Mouse (Mus musculus): ENCODE measurements around the gene Pxdc1. TPM values are rescaled to one million over a fixed set of nuclear protein-coding genes. Genes with fewer than 3 reads are reported as not detected.

The Pxdc1 gene
- polyA plus RNA-seq, 1 experiment = 13.8 TPM

DNA sequence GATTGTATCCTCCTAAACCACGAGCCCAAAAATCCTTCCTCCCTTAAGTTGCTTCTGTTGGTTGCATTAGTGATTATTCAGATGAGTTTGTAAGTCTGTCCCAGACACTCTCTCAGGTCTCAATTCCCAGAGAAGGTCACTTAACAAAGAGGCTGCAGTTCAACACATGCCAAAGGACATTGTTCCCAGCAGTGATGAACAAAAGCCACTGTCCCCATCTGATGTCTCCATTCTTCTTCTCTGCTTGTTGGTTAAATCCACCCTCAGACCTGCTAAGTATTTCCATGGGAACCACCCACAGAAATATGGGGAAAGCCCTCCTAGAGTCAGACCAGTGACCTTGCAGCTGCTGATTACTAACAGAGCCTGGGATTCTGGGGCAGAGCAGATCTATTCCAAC is 43.6 kb downstream of the Pxdc1 start:
- TF ChIP-seq POLR2AphosphoS2 (IDR thresholded peaks at IDR 0.05; ENCODE audit: insufficient read length, low read depth) = no peak
- no peak for TF ChIP-seq REST (IDR thresholded peaks at IDR 0.05; ENCODE audit: insufficient read depth, insufficient read length)
- TF ChIP-seq USF1 (IDR thresholded peaks at IDR 0.05; ENCODE audit: low read depth) = no peak
- no peak for TF ChIP-seq MYOG (IDR thresholded peaks at IDR 0.05; ENCODE audit: control insufficient read depth in 1 of 3, insufficient read depth in 1 of 3, insufficient read length in 2 of 3, low read depth in 2 of 3)
- TF ChIP-seq TCF3 (IDR thresholded peaks at IDR 0.05; ENCODE audit: insufficient read length, low read depth) = no peak
- no peak for TF ChIP-seq MYOD1 (IDR thresholded peaks at IDR 0.05; ENCODE audit: control insufficient read depth in 1 of 3, insufficient read length in 2 of 3, low read depth in 2 of 3)
- no peak for TF ChIP-seq POLR2A (IDR thresholded peaks at IDR 0.05; ENCODE audit: insufficient read length, low read depth)
- TF ChIP-seq MAX (IDR thresholded peaks at IDR 0.05; ENCODE audit: low read depth) = no peak
- TF ChIP-seq SRF (IDR thresholded peaks at IDR 0.05; ENCODE audit: control insufficient read depth, insufficient read length, low read depth) = no peak
- no peak for TF ChIP-seq TCF12 (IDR thresholded peaks at IDR 0.05; ENCODE audit: insufficient read depth, poor library complexity, severe bottlenecking)
- Histone ChIP-seq H3K27me3 (ENCODE audit: control insufficient read depth, insufficient read depth, insufficient read length) (no peaks in the 10 kb centered on the region), H3K4me3 (no peak overlapping the region), H3K79me2 (ENCODE audit: control insufficient read depth, insufficient read depth) (no peaks in the 10 kb centered on the region), H3K36me3 (ENCODE audit: control insufficient read depth, insufficient read depth) (no peaks in the 10 kb centered on the region), H3ac (ENCODE audit: control insufficient read depth, insufficient read length) (no peak overlapping the region), H3K4me2 (ENCODE audit: low read depth) (no peak overlapping the region)

DNA sequence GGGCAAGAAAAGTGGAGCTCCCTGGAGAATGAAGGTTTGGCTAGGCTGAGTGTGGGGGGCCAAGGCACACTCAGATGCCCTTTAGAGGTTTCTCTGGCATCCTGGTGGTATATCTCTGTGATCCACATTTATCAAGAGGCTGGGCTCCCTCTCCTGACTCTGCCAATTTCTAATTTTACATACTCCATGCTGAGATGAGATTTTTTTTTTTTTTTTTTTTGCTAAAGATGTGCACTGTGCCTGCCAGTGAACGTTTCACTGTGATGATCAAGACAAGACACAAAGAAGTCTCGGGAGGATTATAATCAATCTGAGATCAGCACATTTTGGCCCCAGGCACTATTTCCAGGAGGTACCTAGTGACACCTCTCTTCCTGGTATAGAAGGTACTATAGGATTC is 46.2 kb downstream of the Pxdc1 start:
- H3K4me3 ChIP-seq = no peak overlapping the region
- H3K36me3 ChIP-seq (ENCODE audit: control insufficient read depth, insufficient read depth) = no peaks in the 10 kb centered on the region
- H3K79me2 ChIP-seq (ENCODE audit: control insufficient read depth, insufficient read depth) = no peaks in the 10 kb centered on the region
- TF ChIP-seq CEBPB (IDR thresholded peaks at IDR 0.05; ENCODE audit: insufficient read depth, poor library complexity, severe bottlenecking) (no peak), MAX (IDR thresholded peaks at IDR 0.05; ENCODE audit: low read depth) (no peak), MYOG (IDR thresholded peaks at IDR 0.05; ENCODE audit: control insufficient read depth in 1 of 3, insufficient read depth in 1 of 3, insufficient read length in 2 of 3, low read depth in 2 of 3) (no peak), E2F4 (IDR thresholded peaks at IDR 0.05; ENCODE audit: insufficient read depth) (no peak), USF1 (IDR thresholded peaks at IDR 0.05; ENCODE audit: low read depth) (no peak)
- H3K4me2 ChIP-seq (ENCODE audit: low read depth) = no peak overlapping the region
- H3ac ChIP-seq (ENCODE audit: control insufficient read depth, insufficient read length) = no peak overlapping the region
- H3K27me3 ChIP-seq (ENCODE audit: control insufficient read depth, insufficient read depth, insufficient read length) = no peaks in the 10 kb centered on the region

DNA sequence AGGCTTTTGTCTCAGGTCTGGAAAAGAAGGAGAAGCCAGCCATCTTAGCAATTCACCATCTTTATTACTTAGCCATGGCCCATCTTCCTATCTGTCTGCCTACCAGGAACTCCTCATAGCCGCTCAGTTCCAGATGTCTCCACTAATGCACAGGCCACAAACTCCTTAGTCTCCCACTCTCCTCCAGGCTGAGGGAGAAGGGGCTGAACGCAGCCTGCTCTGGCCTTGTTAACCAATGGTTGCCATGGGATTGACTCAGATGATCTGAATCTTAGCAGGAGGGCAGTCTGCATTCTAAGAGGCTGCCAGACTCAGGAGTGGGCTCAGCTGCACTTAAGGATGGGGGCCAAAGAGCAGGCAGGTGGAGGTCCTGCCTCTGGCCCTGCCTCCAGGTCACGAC is 47.4 kb downstream of the Pxdc1 start:
- H3ac ChIP-seq (ENCODE audit: control insufficient read depth, insufficient read length) = no peak overlapping the region
- H3K79me2 ChIP-seq (ENCODE audit: control insufficient read depth, insufficient read depth) = no peaks in the 10 kb centered on the region
- no peaks in the 10 kb centered on the region for H3K36me3 ChIP-seq (ENCODE audit: control insufficient read depth, insufficient read depth)
- H3K4me2 ChIP-seq (ENCODE audit: low read depth) = no peak overlapping the region
- TF ChIP-seq SRF (IDR thresholded peaks at IDR 0.05; ENCODE audit: control insufficient read depth, insufficient read length, low read depth) (no peak), REST (IDR thresholded peaks at IDR 0.05; ENCODE audit: insufficient read depth, insufficient read length) (no peak), MYOD1 (IDR thresholded peaks at IDR 0.05; ENCODE audit: control insufficient read depth in 1 of 3, insufficient read length in 2 of 3, low read depth in 2 of 3) (no peak), MYOG (IDR thresholded peaks at IDR 0.05; ENCODE audit: control insufficient read depth in 1 of 3, insufficient read depth in 1 of 3, insufficient read length in 2 of 3, low read depth in 2 of 3) (no peak)
- no peaks in the 10 kb centered on the region for H3K27me3 ChIP-seq (ENCODE audit: control insufficient read depth, insufficient read depth, insufficient read length)
- H3K4me3 ChIP-seq = no peak overlapping the region

DNA sequence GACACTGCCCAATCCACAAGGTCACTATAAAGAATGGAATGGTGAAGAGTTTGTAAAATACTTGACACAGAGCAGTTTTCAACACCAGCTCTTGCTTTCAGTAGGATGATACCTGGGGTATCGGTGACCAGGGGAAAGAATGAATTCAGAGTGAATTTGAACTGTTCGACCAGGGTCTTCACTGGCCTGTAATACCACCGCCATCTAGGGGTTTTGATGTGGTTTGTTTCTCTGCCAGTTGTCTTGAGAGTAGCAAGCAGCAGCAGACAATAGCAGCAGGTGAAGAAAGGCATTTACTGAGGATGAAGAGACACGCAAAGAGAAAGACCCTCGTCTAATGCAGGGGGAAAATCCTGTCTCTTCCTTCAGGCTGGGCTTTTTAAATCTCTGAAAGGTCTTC is 48.1 kb downstream of the Pxdc1 start:
- no peaks in the 10 kb centered on the region for H3K79me2 ChIP-seq (ENCODE audit: control insufficient read depth, insufficient read depth)
- H3K4me2 ChIP-seq (ENCODE audit: low read depth) = no peak overlapping the region
- H3K4me3 ChIP-seq = no peak overlapping the region
- H3K36me3 ChIP-seq (ENCODE audit: control insufficient read depth, insufficient read depth) = no peaks in the 10 kb centered on the region
- H3ac ChIP-seq (ENCODE audit: control insufficient read depth, insufficient read length) = no peak overlapping the region
- no peak for TF ChIP-seq MYOD1 (IDR thresholded peaks at IDR 0.05; ENCODE audit: control insufficient read depth in 1 of 3, insufficient read length in 2 of 3, low read depth in 2 of 3)
- TF ChIP-seq POLR2A (IDR thresholded peaks at IDR 0.05; ENCODE audit: insufficient read length, low read depth) = no peak
- TF ChIP-seq CEBPB (IDR thresholded peaks at IDR 0.05; ENCODE audit: insufficient read depth, poor library complexity, severe bottlenecking) = no peak
- TF ChIP-seq TCF3 (IDR thresholded peaks at IDR 0.05; ENCODE audit: insufficient read length, low read depth) = no peak
- TF ChIP-seq USF1 (IDR thresholded peaks at IDR 0.05; ENCODE audit: low read depth) = no peak
- no peak for TF ChIP-seq REST (IDR thresholded peaks at IDR 0.05; ENCODE audit: insufficient read depth, insufficient read length)
- no peak for TF ChIP-seq POLR2AphosphoS2 (IDR thresholded peaks at IDR 0.05; ENCODE audit: insufficient read length, low read depth)
- no peak for TF ChIP-seq MAX (IDR thresholded peaks at IDR 0.05; ENCODE audit: low read depth)
- TF ChIP-seq E2F4 (IDR thresholded peaks at IDR 0.05; ENCODE audit: insufficient read depth) = no peak
- TF ChIP-seq MYOG (IDR thresholded peaks at IDR 0.05; ENCODE audit: control insufficient read depth in 1 of 3, insufficient read depth in 1 of 3, insufficient read length in 2 of 3, low read depth in 2 of 3) = no peak
- no peak for TF ChIP-seq TCF12 (IDR thresholded peaks at IDR 0.05; ENCODE audit: insufficient read depth, poor library complexity, severe bottlenecking)
- TF ChIP-seq SRF (IDR thresholded peaks at IDR 0.05; ENCODE audit: control insufficient read depth, insufficient read length, low read depth) = no peak
- no peaks in the 10 kb centered on the region for H3K27me3 ChIP-seq (ENCODE audit: control insufficient read depth, insufficient read depth, insufficient read length)

DNA sequence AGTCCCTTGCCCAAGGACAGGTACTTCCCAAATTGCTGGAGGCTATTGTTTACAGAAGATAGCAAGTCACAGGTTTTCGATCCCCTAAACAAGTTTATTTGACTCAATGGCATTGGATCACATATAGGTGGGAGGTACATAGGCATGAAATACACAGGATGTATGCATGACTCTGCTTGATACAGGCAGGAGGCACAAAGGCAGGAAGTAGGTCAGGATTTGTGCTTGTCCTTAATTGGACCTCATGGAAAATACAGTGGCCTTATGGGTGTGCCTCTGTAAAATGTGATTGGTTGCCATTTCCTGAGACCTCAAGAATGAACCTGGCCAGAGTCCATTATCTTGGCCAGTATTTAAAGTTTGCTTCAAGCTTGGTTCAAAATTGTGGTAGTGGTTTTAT is 48.9 kb downstream of the Pxdc1 start:
- Histone ChIP-seq H3K79me2 (ENCODE audit: control insufficient read depth, insufficient read depth) (no peaks in the 10 kb centered on the region), H3K4me3 (no peak overlapping the region), H3K36me3 (ENCODE audit: control insufficient read depth, insufficient read depth) (no peaks in the 10 kb centered on the region), H3ac (ENCODE audit: control insufficient read depth, insufficient read length) (no peak overlapping the region), H3K27me3 (ENCODE audit: control insufficient read depth, insufficient read depth, insufficient read length) (no peaks in the 10 kb centered on the region), H3K4me2 (ENCODE audit: low read depth) (no peak overlapping the region)
- TF ChIP-seq CEBPB (IDR thresholded peaks at IDR 0.05; ENCODE audit: insufficient read depth, poor library complexity, severe bottlenecking) (no peak), MAX (IDR thresholded peaks at IDR 0.05; ENCODE audit: low read depth) (no peak), TCF3 (IDR thresholded peaks at IDR 0.05; ENCODE audit: insufficient read length, low read depth) (no peak), POLR2AphosphoS2 (IDR thresholded peaks at IDR 0.05; ENCODE audit: insufficient read length, low read depth) (no peak), E2F4 (IDR thresholded peaks at IDR 0.05; ENCODE audit: insufficient read depth) (no peak), MYOG (IDR thresholded peaks at IDR 0.05; ENCODE audit: control insufficient read depth in 1 of 3, insufficient read depth in 1 of 3, insufficient read length in 2 of 3, low read depth in 2 of 3) (no peak), SRF (IDR thresholded peaks at IDR 0.05; ENCODE audit: control insufficient read depth, insufficient read length, low read depth) (no peak), USF1 (IDR thresholded peaks at IDR 0.05; ENCODE audit: low read depth) (no peak), POLR2A (IDR thresholded peaks at IDR 0.05; ENCODE audit: insufficient read length, low read depth) (no peak), REST (IDR thresholded peaks at IDR 0.05; ENCODE audit: insufficient read depth, insufficient read length) (no peak), TCF12 (IDR thresholded peaks at IDR 0.05; ENCODE audit: insufficient read depth, poor library complexity, severe bottlenecking) (no peak), MYOD1 (IDR thresholded peaks at IDR 0.05; ENCODE audit: control insufficient read depth in 1 of 3, insufficient read length in 2 of 3, low read depth in 2 of 3) (no peak)
